Mouse (Mus musculus) limb, embryonic 12.5 days (tissue): Measurements from ENCODE around the gene Nfkbid. TPM values are rescaled to one million over a fixed set of nuclear protein-coding genes. Genes with fewer than 3 reads are reported as not detected.
"Not testable (repeated sequence)": the region's sequence is repeated elsewhere in the genome, so short reads cannot be mapped to it uniquely, and the experiment has no call there.

Experiments used
- ATAC-seq: fragments of 200-750 bp; cut with Nextera tagmentation; 2 replicates; pipeline ENCODE4 v1.8.0; 2017; ENCODE audit warnings: low read depth, moderate TSS enrichment; ENCODE audit not compliant: insufficient number of reproducible peaks, insufficient read depth, low FRiP score, low TSS enrichment
- H3K27ac ChIP-seq: fragments of 300-500 bp; sonication (generic); 2 replicates; pipeline ENCODE4 v1.5.1; 2016; ENCODE audit warnings: mild to moderate bottlenecking, moderate library complexity
- H3K27me3 ChIP-seq: fragments of 300-500 bp; sonication (generic); 2 replicates; pipeline ENCODE4 v1.6.1; 2016; ENCODE audit warnings: mild to moderate bottlenecking, moderate library complexity
- H3K36me3 ChIP-seq: fragments of 300-500 bp; sonication (generic); 2 replicates; pipeline ENCODE4 v1.6.1; 2016; ENCODE audit warnings: mild to moderate bottlenecking, moderate library complexity
- H3K4me1 ChIP-seq: fragments of 300-500 bp; sonication (generic); replicated peaks from 2 replicates; pipeline ENCODE4 v1.6.1; 2016
- H3K4me2 ChIP-seq: fragments of 300-500 bp; sonication (generic); 2 replicates; pipeline ENCODE4 v1.6.1; 2016; ENCODE audit warnings: mild to moderate bottlenecking, moderate library complexity
- H3K4me3 ChIP-seq: fragments of 300-500 bp; sonication (generic); replicated peaks from 2 replicates; pipeline ENCODE4 v1.5.1; 2016; ENCODE audit warnings: mild to moderate bottlenecking
- H3K9ac ChIP-seq: fragments of 300-500 bp; sonication (generic); replicated peaks from 2 replicates; pipeline ENCODE4 v1.6.1; 2016; ENCODE audit warnings: mild to moderate bottlenecking, moderate library complexity
- H3K9me3 ChIP-seq: fragments of 300-500 bp; sonication (generic); 2 replicates; pipeline ENCODE4 v1.6.1; 2016; ENCODE audit warnings: mild to moderate bottlenecking, moderate library complexity
- WGBS: fragments of 180-500 bp; shearing (Covaris S2); methylation state at CpG from one replicate; pipeline ENCODE4 v1.1.7; 2016; 5-methylcytosine and 5-hydroxymethylcytosine counted together
- polyA plus RNA-seq: library from polyadenylated mRNA; unstranded; fragments of >200 nt; fragmentation: Nextera tagmentation; extraction: Ambion mirVana; gene quantifications from 2 replicates; pipeline ENCODE4 v1.2.1, GENCODE M21; 2016

Nfkbid gene
- polyA plus RNA-seq, 1 experiment from 2014 or later, result 1.3 TPM

GRCm38 (mm10) chr7:30463996-30464395 is 42.5 kb downstream of the Nfkbid start:
- Histone ChIP-seq H3K4me1 (peaks cover 5% of the 10 kb centered on the region), H3K27ac (no peak overlapping the region), H3K9ac (no peak overlapping the region), H3K4me3 (no peak overlapping the region), H3K27me3 (peaks cover 95% of the 10 kb centered on the region), H3K36me3 (no peaks in the 10 kb centered on the region), H3K4me2 (no peak overlapping the region), H3K9me3 (no peaks in the 10 kb centered on the region)
- ATAC-seq, result no peak
- 24% methylated on average over 4 of the region's 4 CpGs for WGBS

- H3K27me3 ChIP-seq, result peaks cover 86% of the 10 kb centered on the region
- 13% methylated on average over 6 of the region's 6 CpGs for WGBS
Observed at GRCm38 (mm10) chr7:30464816-30465300, 43.3 kb downstream of the Nfkbid start.

GRCm38 (mm10) chr7:30472411-30472810 is 50.9 kb downstream of the Nfkbid start:
- Histone ChIP-seq H3K9ac (no peak overlapping the region), H3K4me3 (no peak overlapping the region), H3K4me2 (no peak overlapping the region), H3K4me1 (peaks cover 2% of the 10 kb centered on the region; the same call in 1 of the 2 replicates), H3K36me3 (no peaks in the 10 kb centered on the region), H3K27me3 (peaks cover 18% of the 10 kb centered on the region), H3K9me3 (peaks cover 6% of the 10 kb centered on the region; the same call in 1 of the 2 replicates), H3K27ac (no peak overlapping the region)
- ATAC-seq, result no peak
- 39% methylated on average over 5 of the region's 5 CpGs for WGBS

More at GRCm38 (mm10) chr7:30464816-30465300, 43.3 kb downstream of the Nfkbid start:
- H3K27ac ChIP-seq, result no peak overlapping the region
- ATAC-seq, result no peak
- H3K4me2 ChIP-seq, result no peak overlapping the region
- no peak overlapping the region for H3K4me3 ChIP-seq
- H3K4me1 ChIP-seq, result peaks cover 5% of the 10 kb centered on the region
- H3K9me3 ChIP-seq, result no peaks in the 10 kb centered on the region
- H3K9ac ChIP-seq, result no peak overlapping the region
- no peaks in the 10 kb centered on the region for H3K36me3 ChIP-seq

GRCm38 (mm10) chr7:30474999-30475398 is 53.5 kb downstream of the Nfkbid start:
- WGBS, result 74% methylated on average over 4 of the region's 4 CpGs
- Histone ChIP-seq H3K36me3 (no peaks in the 10 kb centered on the region), H3K27me3 (peaks cover 25% of the 10 kb centered on the region), H3K4me1 (0 out of 2 replicates have a peak, but pooled peaks cover 4% of the 10 kb centered on the region), H3K9me3 (peaks cover 6% of the 10 kb centered on the region; the same call in 1 of the 2 replicates), H3K4me2 (no peak overlapping the region), H3K9ac (no peak overlapping the region), H3K27ac (no peak overlapping the region), H3K4me3 (no peak overlapping the region)
- no peak for ATAC-seq

GRCm38 (mm10) chr7:30476136-30476535 is 54.6 kb downstream of the Nfkbid start:
- not testable (repeated sequence) for H3K9ac ChIP-seq, H3K9me3 ChIP-seq, ATAC-seq, H3K27ac ChIP-seq, H3K36me3 ChIP-seq, H3K4me1 ChIP-seq, H3K4me3 ChIP-seq, H3K4me2 ChIP-seq
- 87% methylated on average over 7 of the region's 7 CpGs for WGBS
- H3K27me3 ChIP-seq, result peaks cover 27% of the 10 kb centered on the region

- Histone ChIP-seq H3K36me3 (no peaks in the 10 kb centered on the region), H3K4me1 (0 out of 2 replicates have a peak, but pooled peaks cover 4% of the 10 kb centered on the region), H3K27me3 (peaks cover 38% of the 10 kb centered on the region), H3K9me3 (no peaks in the 10 kb centered on the region; the same call in 1 of the 2 replicates), H3K4me3 (peak overlapping the region; percentile 25), H3K4me2 (peak overlapping the region; percentile 55), H3K27ac (no peak overlapping the region), H3K9ac (no peak overlapping the region)
- 5% methylated on average over 32 of the region's 32 CpGs for WGBS
- ATAC-seq, result no peak
Observed at GRCm38 (mm10) chr7:30477415-30478381, 56.2 kb downstream of the Nfkbid start.

Other genes starting within 250 kb of the Nfkbid start
- 2.4 and 2.9 TPM in 2 replicates for gene Cox7a1, start 237.6 kb upstream of the Nfkbid start, polyA plus RNA-seq
- gene Capns1, start 222.9 kb upstream of the Nfkbid start, polyA plus RNA-seq, result 75.6 and 77.9 TPM in 2 replicates
- 174 and 182 TPM in 2 replicates for gene Polr2i, start 189.8 kb upstream of the Nfkbid start, polyA plus RNA-seq
- 214 and 222 TPM in 2 replicates for gene Tbcb, start 189.5 kb upstream of the Nfkbid start, polyA plus RNA-seq
- not detected in 2 replicates for gene Ovol3, start 186.0 kb upstream of the Nfkbid start, polyA plus RNA-seq
- 0.15 and 0.26 TPM in 2 replicates for gene Thap8, start 141.6 kb upstream of the Nfkbid start, polyA plus RNA-seq
- gene Wdr62, start 141.3 kb upstream of the Nfkbid start, polyA plus RNA-seq, result 9.7 and 10.6 TPM in 2 replicates
- 39.7 and 46.6 TPM in 2 replicates for gene Clip3, start 130.0 kb upstream of the Nfkbid start, polyA plus RNA-seq
- 101 TPM in 2 replicates for gene Alkbh6, start 113.0 kb upstream of the Nfkbid start, polyA plus RNA-seq
- gene Syne4, start 106.9 kb upstream of the Nfkbid start, polyA plus RNA-seq, result 84.6 and 98.6 TPM in 2 replicates
- 0.97 and 5.0 TPM in 2 replicates for gene E130208F15Rik, start 100.0 kb upstream of the Nfkbid start, polyA plus RNA-seq
- gene Sdhaf1, start 97.8 kb upstream of the Nfkbid start, polyA plus RNA-seq, result 20.7 and 23.6 TPM in 2 replicates
- gene Lrfn3, start 59.0 kb upstream of the Nfkbid start, polyA plus RNA-seq, result 6.2 and 6.6 TPM in 2 replicates
- gene Tyrobp, start 8.0 kb upstream of the Nfkbid start, polyA plus RNA-seq, result 14.1 and 19.6 TPM in 2 replicates
- 0.77 TPM in 1 of 2 replicates, not detected in the other for gene Hcst, start 1.9 kb upstream of the Nfkbid start, polyA plus RNA-seq
- gene Aplp1, start 23.8 kb downstream of the Nfkbid start, polyA plus RNA-seq, result 32.5 and 33.9 TPM in 2 replicates
- 0.29 and 0.65 TPM in 2 replicates for gene Kirrel2, start 36.0 kb downstream of the Nfkbid start, polyA plus RNA-seq
- 0.10 TPM in 1 of 2 replicates, not detected in the other for gene Nphs1, start 36.6 kb downstream of the Nfkbid start, polyA plus RNA-seq
- not detected in 2 replicates for gene Prodh2, start 71.9 kb downstream of the Nfkbid start, polyA plus RNA-seq
- 15.1 and 17.7 TPM in 2 replicates for gene Arhgap33, start 113.3 kb downstream of the Nfkbid start, polyA plus RNA-seq
- gene Hspb6, start 130.4 kb downstream of the Nfkbid start, polyA plus RNA-seq, result 9.5 and 10.9 TPM in 2 replicates
- gene Proser3, start 130.6 kb downstream of the Nfkbid start, polyA plus RNA-seq, result 15.3 and 16.0 TPM in 2 replicates
- gene Lin37, start 138.1 kb downstream of the Nfkbid start, polyA plus RNA-seq, result 45.4 and 51.5 TPM in 2 replicates
- gene U2af1l4, start 141.6 kb downstream of the Nfkbid start, polyA plus RNA-seq, result 87.8 and 89.9 TPM in 2 replicates
- gene Gm49396, start 141.6 kb downstream of the Nfkbid start, polyA plus RNA-seq, result 16.3 and 18.5 TPM in 2 replicates
- 136 TPM in 2 replicates for gene Psenen, start 141.9 kb downstream of the Nfkbid start, polyA plus RNA-seq
- gene Igflr1, start 143.7 kb downstream of the Nfkbid start, polyA plus RNA-seq, result 3.2 and 4.1 TPM in 2 replicates
- 11.0 and 12.1 TPM in 2 replicates for gene Kmt2b, start 167.0 kb downstream of the Nfkbid start, polyA plus RNA-seq
- 0.25 and 0.38 TPM in 2 replicates for gene Zbtb32, start 177.2 kb downstream of the Nfkbid start, polyA plus RNA-seq
- 1.4 and 2.0 TPM in 2 replicates for gene Upk1a, start 191.1 kb downstream of the Nfkbid start, polyA plus RNA-seq
- 783 and 848 TPM in 2 replicates for gene Cox6b1, start 204.4 kb downstream of the Nfkbid start, polyA plus RNA-seq
- not detected in 2 replicates for gene Etv2, start 214.1 kb downstream of the Nfkbid start, polyA plus RNA-seq
- gene Rbm42, start 228.6 kb downstream of the Nfkbid start, polyA plus RNA-seq, result 150 and 155 TPM in 2 replicates
- gene Haus5, start 243.3 kb downstream of the Nfkbid start, polyA plus RNA-seq, result 64.3 and 70.0 TPM in 2 replicates
- gene Pmis2, start 249.9 kb downstream of the Nfkbid start, polyA plus RNA-seq, result not detected in 2 replicates